Mouse (Mus musculus): ENCODE measurements around the gene Zmat5.

Zmat5 gene

GRCm38 (mm10) chr11:4737682-4738081 is 33.2 kb downstream of the Zmat5 start:
- DNase-seq (ENCODE audit: low read depth): no peak

DNA sequence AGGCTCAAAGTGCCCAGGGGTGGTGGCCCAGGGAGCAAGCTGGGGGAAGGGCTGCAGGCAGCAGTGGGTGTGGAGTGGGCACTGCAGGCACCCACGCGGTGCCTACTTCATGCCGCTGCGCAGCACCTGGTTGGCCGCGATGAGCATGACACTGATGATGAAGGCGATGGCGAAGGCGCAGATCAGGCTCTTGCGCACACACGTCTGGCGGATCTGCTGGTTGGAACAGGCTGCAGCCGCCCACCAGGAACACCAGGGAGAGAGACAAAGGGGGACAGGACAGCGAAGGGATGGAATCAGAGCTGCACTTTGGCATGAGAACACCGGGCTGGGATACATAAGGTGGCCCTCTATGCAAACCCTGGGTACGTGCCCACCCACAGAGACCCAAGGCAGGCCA is 34.2 kb downstream of the Zmat5 start:
- no peak for DNase-seq (ENCODE audit: low read depth)

GRCm38 (mm10) chr11:4740785-4741184 is 36.3 kb downstream of the Zmat5 start:
- no peak for DNase-seq (ENCODE audit: low read depth)

DNA sequence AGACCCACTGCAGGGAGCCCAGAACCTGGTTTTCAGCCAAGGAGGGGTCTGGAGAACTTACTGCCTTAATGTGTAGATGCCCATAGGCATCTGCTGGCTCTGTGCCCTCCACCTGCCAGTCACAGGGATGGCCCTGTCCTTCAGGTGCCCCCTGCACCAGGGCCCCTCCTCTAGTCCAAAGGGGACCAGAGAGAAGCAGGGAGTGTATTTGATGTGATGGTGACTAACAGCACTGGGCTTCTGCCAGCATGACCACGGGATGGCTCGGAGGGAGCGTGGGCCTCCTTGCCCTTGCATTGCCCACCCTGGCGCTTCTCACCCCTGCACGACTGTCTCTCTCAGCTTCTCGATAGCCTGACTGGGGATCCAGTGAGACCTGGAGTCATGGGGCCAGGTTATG is 40.2 kb downstream of the Zmat5 start:
- no peak for DNase-seq (ENCODE audit: low read depth)

- no peak for DNase-seq (ENCODE audit: low read depth)
Observed at GRCm38 (mm10) chr11:4745969-4746368, 41.5 kb downstream of the Zmat5 start.

- DNase-seq (ENCODE audit: low read depth): no peak
Observed at GRCm38 (mm10) chr11:4746733-4747132, 42.3 kb downstream of the Zmat5 start, which contains the start of gene Cabp7. Gene Cabp7 (minus strand): TSS chr11:4746778.

GRCm38 (mm10) chr11:4747285-4747684 is 42.8 kb downstream of the Zmat5 start:
- no peak for DNase-seq (ENCODE audit: low read depth)

GRCm38 (mm10) chr11:4750263-4750662 is 45.8 kb downstream of the Zmat5 start:
- peak; percentile 66 for DNase-seq (ENCODE audit: low read depth)

DNA sequence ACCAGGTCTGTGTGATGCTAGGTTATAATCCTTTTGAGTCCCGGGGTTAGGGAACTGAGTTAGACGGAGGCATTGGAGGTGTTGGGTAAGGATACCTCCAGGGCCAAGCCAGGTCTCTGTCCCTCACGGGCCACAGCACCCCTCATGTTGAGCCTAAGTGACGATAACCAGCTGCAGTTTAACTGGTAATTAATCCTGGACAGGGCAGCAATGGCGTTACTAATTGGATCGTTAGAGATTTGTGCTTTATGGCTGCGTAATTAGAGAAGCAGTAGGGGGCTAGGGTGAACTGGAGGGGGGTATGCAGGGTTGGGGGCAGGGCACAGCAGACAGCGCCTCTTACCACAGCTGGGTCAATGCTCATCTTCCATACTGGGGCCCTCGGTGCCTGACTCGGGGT is 48.4 kb downstream of the Zmat5 start:
- no peak for DNase-seq (ENCODE audit: low read depth)

DNA sequence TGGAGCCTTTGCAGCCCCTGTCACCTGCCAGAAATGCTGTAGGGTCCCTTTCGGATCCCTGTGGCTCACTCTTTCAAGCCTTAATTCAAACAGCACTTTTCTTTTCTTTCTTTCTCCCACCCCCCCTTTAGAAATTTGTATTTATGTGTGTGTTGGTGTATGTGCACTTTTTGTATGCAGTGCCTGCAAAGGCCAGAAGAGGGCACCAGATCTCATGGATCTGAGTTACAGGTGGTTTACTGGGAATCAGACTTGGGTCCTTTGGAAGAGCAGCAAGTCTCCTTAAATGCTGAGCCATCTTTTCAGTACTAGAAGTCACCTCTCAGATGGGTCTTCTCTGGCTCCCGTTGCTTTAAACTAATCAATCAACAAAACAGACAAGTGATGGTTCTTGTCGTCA is 49.6 kb downstream of the Zmat5 start:
- DNase-seq (ENCODE audit: low read depth): peak; percentile 52

DNA sequence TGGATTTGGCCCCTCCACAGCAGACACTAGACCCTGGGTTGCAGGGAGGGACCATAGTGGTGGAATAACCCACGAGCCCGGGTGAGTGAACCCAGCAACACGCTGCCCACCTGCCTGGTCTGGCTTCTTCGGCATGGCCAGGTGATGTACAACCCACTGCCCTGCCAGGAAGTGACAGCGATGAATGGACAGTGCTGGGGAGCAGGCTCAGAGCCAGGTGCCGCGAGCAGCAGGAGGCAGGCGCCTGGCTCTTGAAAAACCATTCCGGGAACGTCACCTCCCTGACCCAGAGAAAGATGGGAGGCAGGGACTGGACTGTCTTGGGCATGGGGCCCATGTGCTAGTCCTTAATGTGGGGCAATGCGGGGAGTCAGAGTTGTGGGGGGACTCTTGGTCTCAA is 50.4 kb downstream of the Zmat5 start:
- DNase-seq (ENCODE audit: low read depth): no peak

- DNase-seq (ENCODE audit: low read depth): no peak
Observed at GRCm38 (mm10) chr11:4756460-4756859, 52.0 kb downstream of the Zmat5 start.

GRCm38 (mm10) chr11:4756984-4757788 is 52.7 kb downstream of the Zmat5 start:
- DNase-seq (ENCODE audit: low read depth): no peak

- DNase-seq (ENCODE audit: low read depth): no peak
Observed at GRCm38 (mm10) chr11:4757789-4758158, 53.3 kb downstream of the Zmat5 start.

DNA sequence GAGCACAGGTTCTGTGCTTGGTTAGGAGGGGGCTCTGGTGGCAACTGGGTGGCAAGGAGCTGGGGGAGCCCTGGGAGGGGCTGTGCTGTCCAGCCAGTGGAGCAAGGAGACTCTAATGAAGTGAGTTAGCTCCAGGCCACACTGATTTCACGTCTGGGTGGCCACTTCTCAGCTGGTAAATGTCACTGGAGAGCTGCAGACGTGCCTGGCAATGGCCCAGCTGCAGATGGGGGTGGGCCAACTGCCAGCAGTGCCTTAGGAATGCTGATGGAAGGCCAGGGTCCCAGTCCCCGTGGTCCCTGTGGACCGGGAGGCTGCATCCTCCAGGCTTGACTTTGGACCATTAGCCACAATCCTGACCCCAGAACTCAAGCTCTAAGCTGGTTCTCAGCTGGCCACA is 56.0 kb downstream of the Zmat5 start:
- DNase-seq (ENCODE audit: low read depth): no peak

DNA sequence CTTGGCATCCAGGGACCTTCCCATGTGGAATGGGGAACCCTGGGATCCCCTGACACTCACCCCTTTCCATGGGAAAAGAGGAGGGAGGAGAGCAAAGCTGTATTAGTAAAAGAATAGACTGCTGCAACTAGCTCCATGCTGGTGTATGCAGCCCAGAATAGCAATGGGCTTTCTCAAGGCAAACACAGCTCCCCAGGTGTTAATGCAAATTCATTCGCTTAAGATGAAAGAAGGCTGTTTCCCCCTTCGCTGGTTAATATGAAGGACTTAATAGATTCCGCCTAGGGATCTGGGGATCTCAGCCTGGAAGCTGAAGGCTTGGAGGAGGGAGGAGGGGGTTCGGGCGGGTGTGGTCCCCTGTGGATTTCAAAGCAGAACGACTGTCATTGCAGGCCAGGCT is 57.5 kb downstream of the Zmat5 start:
- DNase-seq (ENCODE audit: low read depth): no peak

DNA sequence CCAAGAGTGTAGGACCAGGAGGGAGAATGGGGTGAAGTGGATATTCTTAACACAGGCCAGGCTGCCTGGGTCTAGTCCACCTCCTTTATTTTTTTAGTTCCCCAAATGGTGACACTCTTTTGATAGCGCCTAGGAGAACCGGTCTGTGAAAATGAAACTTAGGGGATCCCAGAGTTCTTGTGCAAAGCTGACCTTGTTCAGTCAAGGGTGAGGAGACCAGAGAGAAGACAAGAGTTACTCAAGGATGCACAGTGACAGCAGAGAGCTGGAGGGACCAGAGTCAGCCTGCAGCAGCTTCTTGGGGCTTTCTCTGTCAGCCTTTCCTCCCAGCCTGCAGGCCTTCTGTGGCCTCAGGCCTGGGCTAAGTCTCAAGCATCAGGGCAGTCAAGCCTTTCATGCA is 58.0 kb downstream of the Zmat5 start:
- DNase-seq (ENCODE audit: low read depth): no peak

- no peak for DNase-seq (ENCODE audit: low read depth)
Observed at GRCm38 (mm10) chr11:4763631-4764030, 59.2 kb downstream of the Zmat5 start.

DNA sequence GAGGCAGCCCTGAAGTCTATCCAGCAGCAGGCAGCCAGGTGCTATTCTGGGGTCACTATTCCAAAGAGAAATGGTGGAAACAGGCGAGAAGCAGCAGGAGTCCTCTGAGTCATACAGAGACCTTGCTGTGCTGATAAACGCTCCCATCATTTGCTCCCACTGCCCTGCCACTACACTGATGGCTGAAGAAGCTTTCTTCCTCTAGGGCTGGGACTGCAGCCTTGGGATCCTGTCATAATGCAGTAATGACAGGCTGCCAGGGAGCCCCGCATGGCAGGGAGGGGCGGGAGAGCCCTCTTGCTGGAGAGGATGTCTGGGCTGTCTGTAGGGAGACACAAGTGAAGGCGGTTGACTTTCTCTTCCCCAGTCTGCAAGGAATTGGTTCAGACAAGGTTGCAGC is 60.0 kb downstream of the Zmat5 start:
- no peak for DNase-seq (ENCODE audit: low read depth)

- DNase-seq (ENCODE audit: low read depth): no peak
Observed at GRCm38 (mm10) chr11:4768399-4768798, 63.9 kb downstream of the Zmat5 start.

DNA sequence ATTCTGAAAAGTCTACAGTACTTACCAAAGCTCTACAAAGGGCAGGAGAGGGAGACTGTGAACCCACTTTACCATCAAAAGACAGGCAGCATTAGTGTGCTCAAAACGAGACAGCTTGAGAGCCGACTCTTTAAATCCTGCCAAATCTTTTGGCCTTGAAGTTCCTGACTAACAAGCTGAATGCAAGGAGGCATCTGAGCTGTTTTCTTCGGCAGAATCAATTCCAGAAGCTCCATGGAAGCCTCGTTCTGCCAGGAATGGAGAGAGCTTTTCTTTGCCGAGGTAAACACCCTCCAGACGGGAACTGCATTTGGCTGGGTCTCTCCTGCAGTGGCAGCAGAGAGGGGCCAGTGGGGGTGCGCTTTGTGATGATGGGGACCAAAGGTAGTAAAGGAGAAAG is 64.8 kb downstream of the Zmat5 start:
- no peak for DNase-seq (ENCODE audit: low read depth)

- no peak for DNase-seq (ENCODE audit: low read depth)
Observed at GRCm38 (mm10) chr11:4769881-4770280, 65.4 kb downstream of the Zmat5 start.

- DNase-seq (ENCODE audit: low read depth): no peak
Observed at GRCm38 (mm10) chr11:4771756-4772155, 67.3 kb downstream of the Zmat5 start.

- peak; percentile 80 for DNase-seq (ENCODE audit: low read depth)
Observed at GRCm38 (mm10) chr11:4772925-4773324, 68.4 kb downstream of the Zmat5 start.
